Comparison of ENCODE assay signal across 8 mouse cellular contexts in genomic region chr17:56040030-56040856, GRCm38 (mm10). TPM values are rescaled to one million over a fixed set of nuclear protein-coding genes. Genes with fewer than 3 reads are reported as not detected.
DNase-seq lines count a peak whose midpoint lies in the region; ATAC-seq and TF ChIP-seq lines count a peak whose summit lies in the region.

TSS of gene Chaf1a (plus strand) at chr17:56040439.

- H3K4me3 ChIP-seq in bone marrow macrophage, adult 2 months (ENCODE audit: insufficient read depth, low read length) = peak within 1 kb of the TSS; percentile 69
- peak within 1 kb of the TSS; percentile 90 for H3K4me3 ChIP-seq in embryonic fibroblast, embryonic 13.5 days (ENCODE audit: insufficient read depth, low read length)
- peak within 1 kb of the TSS; percentile 74 for H3K4me3 ChIP-seq in kidney, embryonic 14.5 days (ENCODE audit: low read length)
- H3K4me3 ChIP-seq in limb, embryonic 15.5 days = peak within 1 kb of the TSS; percentile 87

- H3K4me1 ChIP-seq in bone marrow macrophage, adult 2 months (ENCODE audit: control insufficient read depth, insufficient read depth, low read length) = peaks cover 16% of the 10 kb centered on the region
- H3K4me1 ChIP-seq in embryonic fibroblast, embryonic 13.5 days (ENCODE audit: control insufficient read depth, insufficient read depth, low read length) = peaks cover 4% of the 10 kb centered on the region; the same call in 1 of the 2 replicates
- peaks cover 13% of the 10 kb centered on the region for H3K4me1 ChIP-seq in kidney, embryonic 14.5 days (ENCODE audit: control insufficient read depth, insufficient read depth, low read length)
- peaks cover 22% of the 10 kb centered on the region for H3K4me1 ChIP-seq in limb, embryonic 15.5 days

- DNase-seq in A20 (ENCODE audit: low read depth, low spot score) = peak; percentile 98
- DNase-seq in heart, adult 9 months (ENCODE audit: low spot score in 2 of 2) = peak; percentile 98 to 99
- peak; percentile 89 to 90 for DNase-seq in monocyte, adult 2 months (ENCODE audit: low read depth in 1 of 2, low spot score in 2 of 2)
- DNase-seq in spleen, postnatal 36 days (ENCODE audit: low spot score in 2 of 2) = peak; percentile 94 to 96

- H3K9me3 ChIP-seq in kidney, embryonic 14.5 days (ENCODE audit: control insufficient read depth, low read length) = no peaks in the 10 kb centered on the region
- H3K9me3 ChIP-seq in limb, embryonic 15.5 days = no peaks in the 10 kb centered on the region

- WGBS in kidney, embryonic 14.5 days = under 1% methylated on average over 59 of the region's 68 CpGs
- WGBS in limb, embryonic 15.5 days = under 1% methylated on average over 68 of the region's 68 CpGs

- TF ChIP-seq POLR2A in bone marrow macrophage, adult 2 months (IDR thresholded peaks at IDR 0.05; ENCODE audit: borderline replicate concordance, low read depth, low read length) = 0 out of 2 replicates have a peak, but pooled peaks have one; percentile 37
- TF ChIP-seq POLR2A in embryonic fibroblast, embryonic 13.5 days (IDR thresholded peaks at IDR 0.05; ENCODE audit: low read depth, low read length) = peak; percentile 47; the same call in 1 of the 2 replicates

- H3K27ac ChIP-seq in bone marrow macrophage, adult 2 months (ENCODE audit: insufficient read depth, low read depth, low read length) = peak within 1 kb of the TSS; percentile 52
- H3K27ac ChIP-seq in embryonic fibroblast, embryonic 13.5 days (ENCODE audit: insufficient read depth, low read length) = peak within 1 kb of the TSS; percentile 59
- peak within 1 kb of the TSS; percentile 75 for H3K27ac ChIP-seq in kidney, embryonic 14.5 days (ENCODE audit: low read depth, low read length)
- H3K27ac ChIP-seq in limb, embryonic 15.5 days = peak within 1 kb of the TSS; percentile 88

- H3K4me2 ChIP-seq in kidney, embryonic 14.5 days (replicated peaks; ENCODE audit: low read depth, low read length) = peak within 1 kb of the TSS; percentile 47
- H3K4me2 ChIP-seq in limb, embryonic 15.5 days = peak within 1 kb of the TSS; percentile 74

- ATAC-seq in kidney, embryonic 14.5 days (ENCODE audit: low FRiP score, low TSS enrichment) = peak; percentile 82
- peak; percentile 83 for ATAC-seq in limb, embryonic 15.5 days (ENCODE audit: insufficient number of reproducible peaks, low FRiP score, low TSS enrichment, low read depth)

- no peaks in the 10 kb centered on the region for H3K27me3 ChIP-seq in kidney, embryonic 14.5 days (ENCODE audit: control insufficient read depth, insufficient read depth, low read length)
- H3K27me3 ChIP-seq in limb, embryonic 15.5 days = no peaks in the 10 kb centered on the region

- H3K9ac ChIP-seq in kidney, embryonic 14.5 days (ENCODE audit: low read depth, low read length) = peak within 1 kb of the TSS; percentile 84
- H3K9ac ChIP-seq in limb, embryonic 15.5 days = peak within 1 kb of the TSS; percentile 84

- peaks cover 7% of the 10 kb centered on the region for H3K36me3 ChIP-seq in kidney, embryonic 14.5 days (ENCODE audit: control insufficient read depth, insufficient read depth, low read length)
- H3K36me3 ChIP-seq in limb, embryonic 15.5 days = peaks cover 19% of the 10 kb centered on the region

- TF ChIP-seq CTCF in bone marrow macrophage, adult 2 months (IDR thresholded peaks at IDR 0.05; ENCODE audit: low read depth, low read length) = no peak
- no peak for TF ChIP-seq CTCF in embryonic fibroblast, embryonic 13.5 days (IDR thresholded peaks at IDR 0.05; ENCODE audit: borderline replicate concordance, insufficient read depth, low read length)

RNA-seq across cellular contexts. Expression of gene Chaf1a, which starts in this region (rescaled TPM):
- 11.5 and 14.1 TPM in 2 replicates for polyA plus RNA-seq in bone marrow macrophage, adult 2 months (2012; ENCODE audit: insufficient read depth, insufficient read length, missing spikeins)
- 13.3 and 13.9 TPM in 2 replicates for polyA plus RNA-seq in embryonic fibroblast, embryonic 13.5 days (2011; ENCODE audit: insufficient read length, low read depth, missing spikeins)
- 14.1 and 25.4 TPM in 2 replicates for polyA plus RNA-seq in kidney, embryonic 14.5 days (2014; fragmentation: Nextera tagmentation; extraction: Ambion mirVana)
- polyA plus RNA-seq in limb, embryonic 15.5 days (2015; fragmentation: Nextera tagmentation; extraction: Ambion mirVana) = 19.1 and 21.4 TPM in 2 replicates

Comparison
In these comparisons a context has a peak if more than half of its experiments do, and no peak if none do; other contexts are left out.
1. Peak in every context shown above with its lines: DNase-seq, ATAC-seq, H3K4me3 ChIP-seq and H3K27ac ChIP-seq.